Mouse (Mus musculus) liver, postnatal 0 days (tissue): ENCODE results near the gene Dazap2.

ENCODE experiments used
- CTCF ChIP-seq: sonication (generic); IDR thresholded peaks from 2 replicates; pipeline ENCODE4 v1.5.1; 2016; ENCODE audit warnings: antibody characterized with exemption, low read depth
- EP300 ChIP-seq: IDR thresholded peaks from 2 replicates; pipeline ENCODE4 v1.6.1; 2016; ENCODE audit warnings: antibody characterized with exemption, low read depth, mild to moderate bottlenecking

GRCm38 (mm10) chr15:100667420-100667819, 52.3 kb downstream of the Dazap2 start:
- TF ChIP-seq CTCF (no peak), EP300 (no peak)
